Mouse (Mus musculus) limb, embryonic 15.5 days (tissue): ENCODE results near the gene Msantd2. TPM values are rescaled to one million over a fixed set of nuclear protein-coding genes. Genes with fewer than 3 reads are reported as not detected.

ENCODE experiments used
- ATAC-seq: fragments of 200-750 bp; cut with Nextera tagmentation; 2 replicates; pipeline ENCODE4 v1.8.0; 2017; ENCODE audit warnings: low read depth, moderate TSS enrichment; ENCODE audit not compliant: insufficient number of reproducible peaks, low FRiP score, low TSS enrichment
- H3K27ac ChIP-seq: fragments of 300-500 bp; sonication (generic); 2 replicates; pipeline ENCODE4 v1.5.1; 2015; ENCODE audit warnings: moderate library complexity, mild to moderate bottlenecking, inconsistent platforms
- H3K27me3 ChIP-seq: fragments of 300-500 bp; sonication (generic); 2 replicates; pipeline ENCODE4 v1.6.1; 2015; ENCODE audit warnings: inconsistent platforms
- H3K36me3 ChIP-seq: fragments of 300-500 bp; sonication (generic); 2 replicates; pipeline ENCODE4 v1.6.1; 2015; ENCODE audit warnings: inconsistent platforms
- H3K4me1 ChIP-seq: fragments of 300-500 bp; sonication (generic); 2 replicates; pipeline ENCODE4 v1.6.1; 2015; ENCODE audit warnings: inconsistent platforms
- H3K4me2 ChIP-seq: fragments of 300-500 bp; sonication (generic); 2 replicates; pipeline ENCODE4 v1.6.1; 2015; ENCODE audit warnings: mild to moderate bottlenecking, inconsistent platforms
- H3K4me3 ChIP-seq: fragments of 300-500 bp; sonication (generic); 2 replicates; pipeline ENCODE4 v1.5.1; 2015; ENCODE audit warnings: mild to moderate bottlenecking, inconsistent platforms
- H3K9ac ChIP-seq: fragments of 300-500 bp; sonication (generic); 2 replicates; pipeline ENCODE4 v1.6.1; 2015; ENCODE audit warnings: inconsistent platforms
- H3K9me3 ChIP-seq: fragments of 300-500 bp; sonication (generic); 2 replicates; pipeline ENCODE4 v1.6.1; 2016; ENCODE audit warnings: inconsistent platforms
- WGBS: fragments of 180-500 bp; shearing (Covaris S2); methylation state at CpG from one replicate; pipeline ENCODE4 v1.1.7; 2015; 5-methylcytosine and 5-hydroxymethylcytosine counted together
- polyA plus RNA-seq: library from polyadenylated mRNA; unstranded; fragments of >200 nt; fragmentation: Nextera tagmentation; extraction: Ambion mirVana; gene quantifications from 2 replicates; pipeline ENCODE4 v1.2.1, GENCODE M21; 2015

Msantd2 gene
- polyA plus RNA-seq, 1 experiment from 2014 or later = 25.2 TPM

DNA sequence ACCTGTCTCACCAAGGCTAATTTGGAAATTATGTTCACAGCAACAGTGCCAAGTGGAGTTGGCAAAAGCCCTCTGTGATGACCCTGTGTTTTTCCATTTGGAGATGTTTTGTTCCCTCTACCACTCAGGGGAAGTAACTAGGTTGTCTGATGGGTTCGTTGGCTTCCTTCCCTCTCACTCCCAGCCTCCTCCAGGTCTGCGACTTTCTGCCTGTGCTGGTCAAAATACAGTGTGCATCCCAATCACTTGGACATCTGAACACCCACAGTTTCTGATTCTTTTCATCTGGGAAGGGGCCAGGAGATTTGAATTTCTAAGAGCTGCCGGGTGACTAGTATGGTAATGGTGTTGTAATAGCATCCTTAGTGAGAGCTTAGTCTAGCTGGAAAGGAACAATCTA, 27.5 kb upstream of the Msantd2 start:
- Histone ChIP-seq H3K27me3 (peaks cover 77% of the 10 kb centered on the region), H3K4me2 (no peak overlapping the region), H3K4me1 (peaks cover 15% of the 10 kb centered on the region), H3K9ac (no peak overlapping the region), H3K9me3 (no peaks in the 10 kb centered on the region), H3K4me3 (no peak overlapping the region), H3K27ac (no peak overlapping the region), H3K36me3 (no peaks in the 10 kb centered on the region)
- ATAC-seq = no peak
- 10% methylated on average over 3 of the region's 3 CpGs for WGBS

DNA sequence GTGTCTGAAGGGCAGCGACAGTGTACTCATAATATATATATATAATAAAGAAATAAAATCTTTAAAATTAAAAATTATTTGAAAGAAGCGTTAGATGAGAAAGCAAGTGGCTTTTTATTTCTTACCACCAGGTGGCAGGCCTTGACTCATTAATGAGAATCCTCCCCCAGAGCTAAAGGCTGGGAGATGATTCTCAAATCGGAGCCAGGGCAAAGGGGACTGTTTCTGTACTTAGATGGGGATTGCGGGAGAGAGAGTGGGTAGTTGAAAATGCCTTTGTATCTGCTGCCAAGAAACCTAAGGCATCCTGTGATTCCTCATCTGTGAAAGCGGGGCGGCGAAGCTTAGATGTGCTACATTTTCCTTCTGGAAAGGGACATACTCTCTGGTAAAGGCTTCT, 26.4 kb upstream of the Msantd2 start:
- peaks cover 65% of the 10 kb centered on the region for H3K27me3 ChIP-seq

DNA sequence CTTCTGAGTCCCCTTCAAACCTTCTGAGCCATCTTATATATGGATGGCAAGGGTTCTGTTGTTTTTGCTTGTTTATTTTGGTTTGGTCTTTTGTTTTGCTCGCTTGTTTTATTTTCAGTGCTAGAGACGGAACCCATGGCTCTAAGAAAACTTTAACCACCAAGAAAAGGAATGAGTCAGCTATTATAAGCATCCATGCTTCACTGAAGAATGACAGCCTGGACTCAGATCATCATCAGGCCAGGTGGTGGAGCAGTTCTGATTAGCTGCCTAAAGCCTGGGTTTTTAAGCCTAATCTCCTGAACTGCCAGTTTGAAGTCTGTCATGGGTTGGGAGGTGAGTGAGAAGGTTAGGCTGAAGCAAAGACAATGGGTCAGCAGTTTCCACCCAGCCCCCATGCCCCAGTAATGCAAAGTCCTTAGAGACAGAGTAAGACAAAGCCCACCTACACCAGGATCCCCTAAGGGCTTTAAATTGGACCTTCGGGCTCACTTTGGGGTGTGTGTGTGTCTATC, 15.5 kb upstream of the Msantd2 start:
- Histone ChIP-seq H3K9ac (no peak overlapping the region), H3K4me3 (no peak overlapping the region), H3K9me3 (no peaks in the 10 kb centered on the region), H3K4me1 (no peaks in the 10 kb centered on the region), H3K27ac (no peak overlapping the region), H3K4me2 (no peak overlapping the region), H3K27me3 (no peaks in the 10 kb centered on the region), H3K36me3 (no peaks in the 10 kb centered on the region)
- ATAC-seq = no peak
- WGBS = 92% methylated on average over 3 of the region's 3 CpGs

More for the DNA sequence above, 26.4 kb upstream of the Msantd2 start:
- Histone ChIP-seq H3K36me3 (no peaks in the 10 kb centered on the region), H3K4me3 (no peak overlapping the region), H3K9ac (no peak overlapping the region), H3K27ac (no peak overlapping the region), H3K4me2 (no peak overlapping the region), H3K4me1 (peaks cover 13% of the 10 kb centered on the region), H3K9me3 (no peaks in the 10 kb centered on the region)
- no peak for ATAC-seq
- WGBS = 16% methylated on average over 7 of the region's 7 CpGs

DNA sequence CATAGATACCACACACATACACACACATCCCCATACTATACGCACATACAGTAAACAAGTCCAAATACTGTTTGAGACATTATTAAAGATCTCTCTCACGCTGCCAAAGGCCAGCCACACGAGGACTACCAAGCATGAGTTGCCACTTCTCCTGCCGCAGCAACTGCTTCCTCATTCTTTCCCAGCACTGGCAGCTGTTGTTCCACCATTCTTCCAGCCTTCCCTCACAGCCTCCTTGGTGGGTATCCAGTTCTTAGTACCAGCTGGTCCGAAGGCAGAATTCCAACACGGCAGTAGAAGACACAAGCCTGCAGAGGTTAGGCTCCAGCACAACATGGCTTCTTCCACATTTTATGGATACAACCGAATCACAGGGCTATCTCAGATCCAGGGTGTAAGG, 14.2 kb upstream of the Msantd2 start:
- no peak overlapping the region for H3K4me2 ChIP-seq
- WGBS = 80% methylated on average over 7 of the region's 7 CpGs
- no peaks in the 10 kb centered on the region for H3K4me1 ChIP-seq
- no peak overlapping the region for H3K4me3 ChIP-seq
- no peak overlapping the region for H3K27ac ChIP-seq
- no peak overlapping the region for H3K9ac ChIP-seq
- H3K27me3 ChIP-seq = no peaks in the 10 kb centered on the region
- no peaks in the 10 kb centered on the region for H3K9me3 ChIP-seq
- no peak for ATAC-seq
- no peaks in the 10 kb centered on the region for H3K36me3 ChIP-seq

DNA sequence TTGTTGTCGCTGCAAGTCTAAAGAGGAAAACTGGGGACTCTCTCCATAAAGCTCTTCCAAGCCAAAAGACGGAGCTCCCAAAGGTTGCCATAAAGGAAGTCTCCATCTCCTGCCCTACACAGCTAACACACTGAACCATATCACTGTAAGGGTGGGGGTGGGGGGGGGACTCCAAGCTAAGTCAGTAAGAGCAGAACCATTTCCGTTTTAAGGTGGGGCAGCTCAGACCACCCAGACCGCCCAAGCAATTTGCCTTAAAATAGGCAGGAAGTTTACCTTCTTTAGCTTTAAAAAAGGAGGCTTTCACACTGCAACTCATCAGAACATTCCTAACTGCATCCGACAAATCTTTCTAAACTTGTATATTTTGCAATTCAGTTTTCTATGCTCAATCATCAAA, 4.0 kb upstream of the Msantd2 start:
- H3K9ac ChIP-seq = no peak overlapping the region
- 67% methylated on average over 5 of the region's 5 CpGs for WGBS
- H3K27me3 ChIP-seq = no peaks in the 10 kb centered on the region
- ATAC-seq = no peak
- H3K9me3 ChIP-seq = no peaks in the 10 kb centered on the region
- H3K4me3 ChIP-seq = no peak overlapping the region
- H3K4me2 ChIP-seq = no peak overlapping the region
- no peak overlapping the region for H3K27ac ChIP-seq
- H3K36me3 ChIP-seq = no peaks in the 10 kb centered on the region
- peaks cover 4% of the 10 kb centered on the region for H3K4me1 ChIP-seq

DNA sequence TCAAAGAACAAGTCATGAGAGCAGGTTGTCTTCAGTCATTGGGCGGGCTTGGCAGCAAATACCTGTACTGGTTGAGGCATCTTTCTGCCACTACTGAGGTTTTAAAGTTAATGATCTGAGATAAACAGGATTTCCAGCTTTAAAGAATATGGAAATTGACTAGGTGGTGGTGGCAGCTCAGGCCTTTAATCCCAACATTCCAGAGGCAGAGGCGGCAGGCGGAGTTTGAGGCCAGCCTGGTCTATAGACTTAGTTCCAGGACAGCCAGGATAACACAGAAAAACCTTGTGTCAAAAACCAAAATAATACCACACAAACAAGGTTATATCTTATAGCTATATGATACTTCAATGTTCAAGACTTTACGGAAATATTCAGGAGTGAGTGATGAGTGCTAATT, 1.1 kb upstream of the Msantd2 start:
- Histone ChIP-seq H3K4me1 (peaks cover 9% of the 10 kb centered on the region), H3K36me3 (no peaks in the 10 kb centered on the region), H3K9me3 (no peaks in the 10 kb centered on the region), H3K4me2 (peak overlapping the region; percentile 72), H3K4me3 (peak overlapping the region; percentile 96), H3K27ac (peak overlapping the region; percentile 100), H3K27me3 (no peaks in the 10 kb centered on the region), H3K9ac (no peak overlapping the region)
- ATAC-seq = no peak
- 36% methylated on average over 4 of the region's 4 CpGs for WGBS

DNA sequence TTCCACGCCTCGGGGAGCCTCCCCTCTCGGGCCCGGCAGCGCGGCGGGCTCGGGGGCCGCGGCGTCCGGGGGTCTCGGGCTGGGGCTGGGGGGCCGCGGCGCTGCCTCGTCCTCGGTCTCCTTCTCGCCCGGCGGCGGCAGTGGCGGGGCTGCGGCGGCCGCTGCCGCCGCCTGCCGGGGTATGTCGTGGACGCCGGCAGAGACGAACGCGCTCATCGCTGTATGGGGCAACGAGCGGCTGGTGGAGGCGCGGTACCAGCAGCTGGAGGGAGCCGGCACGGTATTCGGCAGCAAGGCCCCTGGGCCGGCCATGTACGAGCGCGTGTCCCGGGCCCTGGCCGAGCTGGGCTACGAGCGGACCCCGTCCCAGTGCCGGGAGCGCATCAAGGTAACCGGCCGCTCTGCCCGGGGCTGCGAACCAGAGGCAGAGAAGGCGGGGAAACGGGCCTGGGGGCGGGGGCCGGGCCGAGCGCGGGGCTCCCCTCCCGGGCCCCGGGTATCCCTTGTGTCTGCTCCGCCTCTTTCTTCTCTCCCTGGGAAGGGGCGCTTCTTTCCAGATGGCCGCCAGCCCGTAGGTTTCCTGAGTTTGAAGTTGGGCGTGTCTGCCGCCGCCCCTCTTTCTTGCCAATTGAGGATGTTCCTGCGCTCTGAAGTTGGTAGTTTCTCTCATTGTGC, 464 bp downstream of the Msantd2 start:
- H3K9ac ChIP-seq = peak overlapping the region; percentile 93
- WGBS = 0% methylated on average over 57 of the region's 75 CpGs
- peak; percentile 55 for ATAC-seq
- peak overlapping the region; percentile 96 for H3K4me3 ChIP-seq
- peaks cover 9% of the 10 kb centered on the region for H3K4me1 ChIP-seq
- H3K9me3 ChIP-seq = no peaks in the 10 kb centered on the region
- H3K4me2 ChIP-seq = peak overlapping the region; percentile 72
- H3K36me3 ChIP-seq = peaks cover 3% of the 10 kb centered on the region; the same call in 1 of the 2 replicates
- H3K27me3 ChIP-seq = no peaks in the 10 kb centered on the region
- H3K27ac ChIP-seq = peak overlapping the region; percentile 100

DNA sequence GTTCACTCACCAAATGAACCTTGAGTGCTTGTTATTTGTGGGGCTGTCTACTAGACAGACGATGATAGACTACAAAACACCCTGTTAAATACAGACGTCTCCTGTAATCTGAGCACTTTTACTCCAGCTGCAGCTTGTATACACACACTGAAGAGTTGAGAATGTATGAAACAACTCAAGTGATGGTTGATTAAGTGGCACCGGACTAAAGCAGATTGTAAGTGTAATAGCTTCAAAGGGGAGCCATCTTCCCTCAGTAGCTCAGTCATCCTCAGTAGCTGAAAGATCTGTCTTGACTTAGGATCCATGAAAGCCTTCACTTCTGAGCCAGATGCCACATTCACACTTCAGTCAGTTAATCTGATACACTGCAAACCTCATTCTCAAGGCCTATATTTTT, 6.6 kb downstream of the Msantd2 start:
- WGBS = 40% methylated on average over 3 of the region's 3 CpGs
- Histone ChIP-seq H3K27ac (no peak overlapping the region), H3K27me3 (no peaks in the 10 kb centered on the region), H3K4me1 (no peaks in the 10 kb centered on the region; the same call in 1 of the 2 replicates), H3K4me3 (no peak overlapping the region), H3K9ac (no peak overlapping the region), H3K36me3 (peaks cover 3% of the 10 kb centered on the region; the same call in 1 of the 2 replicates), H3K4me2 (no peak overlapping the region), H3K9me3 (no peaks in the 10 kb centered on the region)
- no peak for ATAC-seq

DNA sequence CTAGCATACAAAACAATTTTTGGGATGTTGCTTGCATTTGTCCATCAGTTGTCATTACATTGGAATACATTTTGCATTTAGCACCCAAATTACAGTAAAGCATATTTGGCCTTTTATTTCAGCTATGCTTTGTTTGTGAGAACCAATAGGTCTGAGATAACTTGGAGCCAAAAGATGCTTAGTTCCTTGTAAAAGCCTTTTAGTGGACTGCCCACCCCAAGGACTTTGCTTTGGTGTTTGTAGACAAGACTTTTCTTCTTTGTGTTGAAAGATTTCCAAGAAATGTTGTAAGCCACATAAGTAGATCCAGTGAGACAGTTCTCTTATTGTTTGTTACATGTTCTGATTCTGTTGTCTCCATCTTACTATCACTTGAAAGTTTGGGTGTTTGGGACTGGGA, 7.2 kb downstream of the Msantd2 start:
- no peak overlapping the region for H3K27ac ChIP-seq
- no peaks in the 10 kb centered on the region for H3K9me3 ChIP-seq
- H3K4me2 ChIP-seq = no peak overlapping the region
- H3K4me3 ChIP-seq = no peak overlapping the region
- no peaks in the 10 kb centered on the region for H3K27me3 ChIP-seq
- no peak overlapping the region for H3K9ac ChIP-seq
- H3K36me3 ChIP-seq = peaks cover 3% of the 10 kb centered on the region; the same call in 1 of the 2 replicates
- no peak for ATAC-seq
- no peaks in the 10 kb centered on the region for H3K4me1 ChIP-seq

DNA sequence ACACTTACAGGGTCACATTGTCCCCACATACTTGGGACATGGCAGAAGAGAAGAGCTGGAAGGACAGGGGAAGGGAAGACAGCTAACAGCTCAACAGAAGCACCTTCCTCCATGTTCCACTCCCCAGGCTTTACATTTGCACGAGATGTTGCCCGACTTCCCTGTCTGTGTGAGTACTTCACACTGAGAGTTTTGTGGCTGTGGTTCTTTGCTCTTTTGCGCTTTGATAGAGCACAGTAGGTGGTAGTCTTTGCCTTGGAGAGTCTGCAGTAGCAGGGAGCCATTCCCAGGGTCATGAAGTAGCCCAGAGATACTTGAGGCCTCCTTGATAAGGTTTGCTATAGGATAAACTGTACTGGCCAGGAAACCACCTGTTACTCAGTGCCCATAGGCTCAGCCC, 11.1 kb downstream of the Msantd2 start:
- 82% methylated on average over 3 of the region's 3 CpGs for WGBS
- H3K9ac ChIP-seq = no peak overlapping the region
- no peaks in the 10 kb centered on the region for H3K9me3 ChIP-seq
- no peak for ATAC-seq
- no peaks in the 10 kb centered on the region for H3K4me1 ChIP-seq
- H3K4me2 ChIP-seq = no peak overlapping the region
- H3K4me3 ChIP-seq = no peak overlapping the region
- H3K27ac ChIP-seq = no peak overlapping the region
- H3K36me3 ChIP-seq = no peaks in the 10 kb centered on the region
- H3K27me3 ChIP-seq = no peaks in the 10 kb centered on the region

DNA sequence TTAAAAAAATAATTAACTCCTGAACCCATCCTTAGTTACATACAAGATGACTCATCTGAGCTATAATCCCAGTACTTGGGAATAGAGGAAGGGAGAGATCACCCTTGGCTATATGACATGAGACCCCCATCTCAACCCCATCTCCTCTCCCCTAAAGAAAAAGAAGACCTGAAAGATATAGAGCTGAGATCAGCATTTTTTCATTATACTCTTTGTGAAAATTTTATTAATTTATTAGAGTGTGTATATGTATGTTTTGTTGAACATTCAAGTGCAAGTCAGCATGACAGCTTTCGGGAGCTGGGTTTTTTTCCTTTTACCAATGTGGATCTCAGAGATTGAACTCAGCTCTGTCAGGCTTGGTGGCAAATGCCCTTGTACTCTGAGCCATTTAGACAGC, 12.1 kb downstream of the Msantd2 start:
- no peak overlapping the region for H3K27ac ChIP-seq
- H3K27me3 ChIP-seq = no peaks in the 10 kb centered on the region
- no peak overlapping the region for H3K9ac ChIP-seq
- WGBS = 98% methylated on average over 1 of the region's 1 CpGs
- no peak for ATAC-seq
- H3K4me2 ChIP-seq = no peak overlapping the region
- no peaks in the 10 kb centered on the region for H3K9me3 ChIP-seq
- no peak overlapping the region for H3K4me3 ChIP-seq
- H3K4me1 ChIP-seq = no peaks in the 10 kb centered on the region
- no peaks in the 10 kb centered on the region for H3K36me3 ChIP-seq

DNA sequence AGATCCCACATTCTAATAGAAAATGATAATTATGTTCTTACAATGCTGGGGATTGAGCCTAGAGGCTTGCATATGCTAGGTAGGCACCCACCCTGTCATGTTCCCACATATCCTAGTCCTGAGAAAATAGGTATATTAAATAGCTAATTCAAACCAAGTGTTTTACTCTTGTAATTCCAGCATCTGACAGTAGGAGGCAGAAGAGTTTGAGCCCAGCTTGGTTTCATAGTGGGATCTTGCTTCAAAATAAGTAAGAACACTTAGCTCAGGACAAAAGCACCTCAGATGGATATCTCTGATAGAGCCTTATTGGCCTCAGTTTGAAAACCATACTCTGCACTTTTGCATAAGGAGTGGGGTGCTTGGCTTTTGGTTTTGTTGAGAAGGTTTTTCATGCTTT, 15.2 kb downstream of the Msantd2 start:
- H3K4me3 ChIP-seq = no peak overlapping the region
- H3K27ac ChIP-seq = no peak overlapping the region
- H3K4me2 ChIP-seq = no peak overlapping the region
- H3K9me3 ChIP-seq = no peaks in the 10 kb centered on the region
- no peak overlapping the region for H3K9ac ChIP-seq
- ATAC-seq = no peak
- H3K36me3 ChIP-seq = no peaks in the 10 kb centered on the region
- no peaks in the 10 kb centered on the region for H3K27me3 ChIP-seq
- no peaks in the 10 kb centered on the region for H3K4me1 ChIP-seq

DNA sequence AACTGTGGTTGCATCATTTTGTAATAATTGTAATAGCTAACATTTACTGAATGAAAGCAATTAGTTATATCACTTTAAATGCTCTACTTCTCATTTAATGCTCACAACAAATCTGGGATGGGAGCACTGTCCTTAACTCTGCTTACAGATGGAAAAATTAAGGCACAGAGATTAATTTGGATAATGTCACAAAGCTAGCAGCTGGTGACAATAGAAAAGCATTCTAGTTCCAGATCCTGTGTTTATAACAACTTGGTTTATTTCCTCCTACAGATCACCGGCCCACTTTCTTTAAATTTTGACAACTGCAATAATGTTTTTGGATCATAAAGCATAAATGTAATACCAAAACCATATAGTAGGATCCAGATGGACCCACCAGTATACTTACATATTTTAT, 16.9 kb downstream of the Msantd2 start:
- 70% methylated on average over 1 of the region's 1 CpGs for WGBS

More for the DNA sequence above, 16.9 kb downstream of the Msantd2 start:
- no peaks in the 10 kb centered on the region for H3K9me3 ChIP-seq
- no peaks in the 10 kb centered on the region for H3K36me3 ChIP-seq
- H3K27ac ChIP-seq = no peak overlapping the region
- H3K27me3 ChIP-seq = no peaks in the 10 kb centered on the region
- no peak overlapping the region for H3K9ac ChIP-seq
- ATAC-seq = no peak
- H3K4me2 ChIP-seq = no peak overlapping the region
- no peak overlapping the region for H3K4me3 ChIP-seq
- H3K4me1 ChIP-seq = no peaks in the 10 kb centered on the region
